Mouse (Mus musculus): ENCODE measurements around the gene Gnat3. TPM values are rescaled to one million over a fixed set of nuclear protein-coding genes. Genes with fewer than 3 reads are reported as not detected.

Gnat3 gene
- polyA plus RNA-seq, 1 experiment = not detected

- TF ChIP-seq GATA1 (IDR thresholded peaks at IDR 0.05; ENCODE audit: low read length) = no peak
- no peak for TF ChIP-seq TAL1 (IDR thresholded peaks at IDR 0.05; ENCODE audit: low read length)
- no peaks in the 10 kb centered on the region for H3K36me3 ChIP-seq (ENCODE audit: control insufficient read depth)
- no peak overlapping the region for H3K4me3 ChIP-seq (replicated peaks)
- no peaks in the 10 kb centered on the region for H3K9me3 ChIP-seq (ENCODE audit: control insufficient read depth, low read length)
- no peaks in the 10 kb centered on the region for H3K27me3 ChIP-seq (ENCODE audit: control insufficient read depth)
- no peaks in the 10 kb centered on the region for H3K4me1 ChIP-seq (ENCODE audit: control insufficient read depth)
Measured at GRCm38 (mm10) chr5:18000185-18000584, 37.8 kb downstream of the Gnat3 start.

GRCm38 (mm10) chr5:18001646-18002045 is 39.3 kb downstream of the Gnat3 start:
- H3K9me3 ChIP-seq (ENCODE audit: control insufficient read depth, low read length) = no peaks in the 10 kb centered on the region
- no peaks in the 10 kb centered on the region for H3K27me3 ChIP-seq (ENCODE audit: control insufficient read depth)
- H3K36me3 ChIP-seq (ENCODE audit: control insufficient read depth) = no peaks in the 10 kb centered on the region
- H3K4me3 ChIP-seq (replicated peaks) = no peak overlapping the region
- no peak for TF ChIP-seq TAL1 (IDR thresholded peaks at IDR 0.05; ENCODE audit: low read length)
- TF ChIP-seq GATA1 (IDR thresholded peaks at IDR 0.05; ENCODE audit: low read length) = no peak
- no peaks in the 10 kb centered on the region for H3K4me1 ChIP-seq (ENCODE audit: control insufficient read depth)

- Histone ChIP-seq H3K4me3 (replicated peaks) (no peak overlapping the region), H3K9me3 (ENCODE audit: control insufficient read depth, low read length) (no peaks in the 10 kb centered on the region), H3K36me3 (ENCODE audit: control insufficient read depth) (no peaks in the 10 kb centered on the region), H3K4me1 (ENCODE audit: control insufficient read depth) (no peaks in the 10 kb centered on the region), H3K27me3 (ENCODE audit: control insufficient read depth) (no peaks in the 10 kb centered on the region)
- TF ChIP-seq TAL1 (IDR thresholded peaks at IDR 0.05; ENCODE audit: low read length) = no peak
- TF ChIP-seq GATA1 (IDR thresholded peaks at IDR 0.05; ENCODE audit: low read length) = no peak
Measured at GRCm38 (mm10) chr5:18003675-18004074, 41.3 kb downstream of the Gnat3 start.

GRCm38 (mm10) chr5:18004824-18005611 is 42.7 kb downstream of the Gnat3 start:
- no peaks in the 10 kb centered on the region for H3K9me3 ChIP-seq (ENCODE audit: control insufficient read depth, low read length)
- H3K36me3 ChIP-seq (ENCODE audit: control insufficient read depth) = no peaks in the 10 kb centered on the region
- no peaks in the 10 kb centered on the region for H3K27me3 ChIP-seq (ENCODE audit: control insufficient read depth)
- H3K4me3 ChIP-seq (replicated peaks) = no peak overlapping the region
- TF ChIP-seq GATA1 (IDR thresholded peaks at IDR 0.05; ENCODE audit: low read length) (no peak), TAL1 (IDR thresholded peaks at IDR 0.05; ENCODE audit: low read length) (no peak)
- H3K4me1 ChIP-seq (ENCODE audit: control insufficient read depth) = no peaks in the 10 kb centered on the region

GRCm38 (mm10) chr5:18006157-18006556 is 43.8 kb downstream of the Gnat3 start:
- Histone ChIP-seq H3K27me3 (ENCODE audit: control insufficient read depth) (no peaks in the 10 kb centered on the region), H3K4me1 (ENCODE audit: control insufficient read depth) (no peaks in the 10 kb centered on the region), H3K36me3 (ENCODE audit: control insufficient read depth) (no peaks in the 10 kb centered on the region), H3K4me3 (replicated peaks) (no peak overlapping the region), H3K9me3 (ENCODE audit: control insufficient read depth, low read length) (no peaks in the 10 kb centered on the region)
- TF ChIP-seq TAL1 (IDR thresholded peaks at IDR 0.05; ENCODE audit: low read length) = no peak
- TF ChIP-seq GATA1 (IDR thresholded peaks at IDR 0.05; ENCODE audit: low read length) = no peak

- TF ChIP-seq TAL1 (IDR thresholded peaks at IDR 0.05; ENCODE audit: low read length) = no peak
- no peak for TF ChIP-seq GATA1 (IDR thresholded peaks at IDR 0.05; ENCODE audit: low read length)
- Histone ChIP-seq H3K4me3 (replicated peaks) (no peak overlapping the region), H3K9me3 (ENCODE audit: control insufficient read depth, low read length) (no peaks in the 10 kb centered on the region), H3K4me1 (ENCODE audit: control insufficient read depth) (no peaks in the 10 kb centered on the region), H3K27me3 (ENCODE audit: control insufficient read depth) (no peaks in the 10 kb centered on the region), H3K36me3 (ENCODE audit: control insufficient read depth) (no peaks in the 10 kb centered on the region)
Measured at GRCm38 (mm10) chr5:18007067-18007466, 44.7 kb downstream of the Gnat3 start.

GRCm38 (mm10) chr5:18010301-18010700 is 48.0 kb downstream of the Gnat3 start:
- H3K4me1 ChIP-seq (ENCODE audit: control insufficient read depth) = no peaks in the 10 kb centered on the region
- no peaks in the 10 kb centered on the region for H3K36me3 ChIP-seq (ENCODE audit: control insufficient read depth)
- H3K27me3 ChIP-seq (ENCODE audit: control insufficient read depth) = no peaks in the 10 kb centered on the region
- H3K4me3 ChIP-seq (replicated peaks) = no peak overlapping the region
- TF ChIP-seq GATA1 (IDR thresholded peaks at IDR 0.05; ENCODE audit: low read length) = no peak
- no peak for TF ChIP-seq TAL1 (IDR thresholded peaks at IDR 0.05; ENCODE audit: low read length)
- H3K9me3 ChIP-seq (ENCODE audit: control insufficient read depth, low read length) = no peaks in the 10 kb centered on the region

- H3K4me3 ChIP-seq (replicated peaks) = no peak overlapping the region
- no peaks in the 10 kb centered on the region for H3K9me3 ChIP-seq (ENCODE audit: control insufficient read depth, low read length)
- H3K36me3 ChIP-seq (ENCODE audit: control insufficient read depth) = no peaks in the 10 kb centered on the region
- no peaks in the 10 kb centered on the region for H3K4me1 ChIP-seq (ENCODE audit: control insufficient read depth)
- TF ChIP-seq GATA1 (IDR thresholded peaks at IDR 0.05; ENCODE audit: low read length) = no peak
- no peak for TF ChIP-seq TAL1 (IDR thresholded peaks at IDR 0.05; ENCODE audit: low read length)
- H3K27me3 ChIP-seq (ENCODE audit: control insufficient read depth) = no peaks in the 10 kb centered on the region
Measured at GRCm38 (mm10) chr5:18013196-18013595, 50.8 kb downstream of the Gnat3 start.

GRCm38 (mm10) chr5:18014209-18014829 is 52.0 kb downstream of the Gnat3 start:
- TF ChIP-seq GATA1 (IDR thresholded peaks at IDR 0.05; ENCODE audit: low read length) (no peak), TAL1 (IDR thresholded peaks at IDR 0.05; ENCODE audit: low read length) (no peak)
- H3K4me3 ChIP-seq (replicated peaks) = no peak overlapping the region
- H3K27me3 ChIP-seq (ENCODE audit: control insufficient read depth) = no peaks in the 10 kb centered on the region
- no peaks in the 10 kb centered on the region for H3K36me3 ChIP-seq (ENCODE audit: control insufficient read depth)
- no peaks in the 10 kb centered on the region for H3K9me3 ChIP-seq (ENCODE audit: control insufficient read depth, low read length)
- no peaks in the 10 kb centered on the region for H3K4me1 ChIP-seq (ENCODE audit: control insufficient read depth)
